In genomic region chr6:71440492-71441250, GRCm38 (mm10) we compare ENCODE assay signal across 8 mouse cellular contexts. TPM values are rescaled to one million over a fixed set of nuclear protein-coding genes. Genes with fewer than 3 reads are reported as not detected.
A peak's percentile ranks its signal among the peaks of the same experiment; 100 is the strongest.
DNase-seq lines count a peak whose midpoint lies in the region; ATAC-seq and TF ChIP-seq lines count a peak whose summit lies in the region.

Gene Rmnd5a, minus strand, starts transcription at chr6:71440637.

- H3K4me1 ChIP-seq in embryonic facial prominence, embryonic 13.5 days = peaks cover 39% of the 10 kb centered on the region
- H3K4me1 ChIP-seq in kidney, adult 2 months (ENCODE audit: control insufficient read depth, insufficient read depth, low read length) = peaks cover 15% of the 10 kb centered on the region
- peaks cover 30% of the 10 kb centered on the region for H3K4me1 ChIP-seq in limb, embryonic 12.5 days (replicated peaks)
- H3K4me1 ChIP-seq in midbrain, embryonic 15.5 days = peaks cover 39% of the 10 kb centered on the region
- peaks cover 7% of the 10 kb centered on the region for H3K4me1 ChIP-seq in spleen, adult 2 months (ENCODE audit: control insufficient read depth, insufficient read depth, insufficient read length)

- peak within 1 kb of the TSS; percentile 97 for H3K27ac ChIP-seq in embryonic facial prominence, embryonic 13.5 days
- peak within 1 kb of the TSS; percentile 100 for H3K27ac ChIP-seq in kidney, adult 2 months (ENCODE audit: insufficient read depth, low read depth, low read length)
- peak within 1 kb of the TSS; percentile 98 for H3K27ac ChIP-seq in limb, embryonic 12.5 days
- peak within 1 kb of the TSS; percentile 99 for H3K27ac ChIP-seq in midbrain, embryonic 15.5 days
- H3K27ac ChIP-seq in spleen, adult 2 months (ENCODE audit: insufficient read depth, low read length) = peak within 1 kb of the TSS; percentile 94

- peak within 1 kb of the TSS; percentile 96 for H3K9ac ChIP-seq in embryonic facial prominence, embryonic 13.5 days
- H3K9ac ChIP-seq in limb, embryonic 12.5 days (replicated peaks) = peak within 1 kb of the TSS; percentile 95
- peak within 1 kb of the TSS; percentile 94 for H3K9ac ChIP-seq in midbrain, embryonic 15.5 days

- ATAC-seq in embryonic facial prominence, embryonic 13.5 days (ENCODE audit: insufficient number of reproducible peaks, insufficient read depth, low FRiP score, low TSS enrichment, low read depth) = peak; percentile 98
- peak; percentile 99 for ATAC-seq in limb, embryonic 12.5 days (ENCODE audit: insufficient number of reproducible peaks, insufficient read depth, low FRiP score, low TSS enrichment, low read depth)
- ATAC-seq in midbrain, embryonic 15.5 days (replicated peaks) = peak; percentile 99

- peak within 1 kb of the TSS; percentile 94 for H3K4me3 ChIP-seq in embryonic facial prominence, embryonic 13.5 days
- H3K4me3 ChIP-seq in kidney, adult 2 months (ENCODE audit: insufficient read depth, low read depth, low read length) = peak within 1 kb of the TSS; percentile 97
- H3K4me3 ChIP-seq in limb, embryonic 12.5 days (replicated peaks) = peak within 1 kb of the TSS; percentile 97
- peak within 1 kb of the TSS; percentile 87 for H3K4me3 ChIP-seq in midbrain, embryonic 15.5 days
- H3K4me3 ChIP-seq in spleen, adult 2 months (ENCODE audit: extremely low read depth, insufficient read depth, insufficient read length) = peak within 1 kb of the TSS; percentile 97

- H3K27me3 ChIP-seq in embryonic facial prominence, embryonic 13.5 days = no peaks in the 10 kb centered on the region
- no peaks in the 10 kb centered on the region for H3K27me3 ChIP-seq in kidney, adult 2 months (replicated peaks; ENCODE audit: control insufficient read depth, insufficient read depth, low read length)
- no peaks in the 10 kb centered on the region for H3K27me3 ChIP-seq in limb, embryonic 12.5 days
- no peaks in the 10 kb centered on the region for H3K27me3 ChIP-seq in midbrain, embryonic 15.5 days (replicated peaks)
- H3K27me3 ChIP-seq in spleen, adult 2 months (ENCODE audit: control insufficient read depth, insufficient read depth, low read length) = no peaks in the 10 kb centered on the region

- under 1% methylated on average over 75 of the region's 75 CpGs for WGBS in embryonic facial prominence, embryonic 13.5 days
- under 1% methylated on average over 74 of the region's 75 CpGs for WGBS in kidney, adult 2 months
- WGBS in limb, embryonic 12.5 days = under 1% methylated on average over 75 of the region's 75 CpGs
- under 1% methylated on average over 75 of the region's 75 CpGs for WGBS in midbrain, embryonic 15.5 days
- WGBS in spleen, adult 2 months = under 1% methylated on average over 67 of the region's 75 CpGs

- no peaks in the 10 kb centered on the region for H3K36me3 ChIP-seq in embryonic facial prominence, embryonic 13.5 days
- no peaks in the 10 kb centered on the region for H3K36me3 ChIP-seq in kidney, adult 2 months (ENCODE audit: control insufficient read depth, insufficient read depth, low read length)
- no peaks in the 10 kb centered on the region for H3K36me3 ChIP-seq in limb, embryonic 12.5 days
- no peaks in the 10 kb centered on the region for H3K36me3 ChIP-seq in midbrain, embryonic 15.5 days (replicated peaks)
- no peaks in the 10 kb centered on the region for H3K36me3 ChIP-seq in spleen, adult 2 months (ENCODE audit: control insufficient read depth, insufficient read depth, low read length)

- no peaks in the 10 kb centered on the region for H3K9me3 ChIP-seq in embryonic facial prominence, embryonic 13.5 days
- H3K9me3 ChIP-seq in limb, embryonic 12.5 days = no peaks in the 10 kb centered on the region
- H3K9me3 ChIP-seq in midbrain, embryonic 15.5 days = no peaks in the 10 kb centered on the region

- peak; percentile 97 for DNase-seq in 3134 (ENCODE audit: extremely low read depth, insufficient read length, low spot score)
- DNase-seq in adrenal gland, postnatal 36 days = peak; percentile 99
- peak; percentile 97 to 99 for DNase-seq in heart, adult 18-20 months
- peak; percentile 100 for DNase-seq in kidney, adult 2 months
- peak; percentile 98 to 99 for DNase-seq in spleen, adult 2 months (ENCODE audit: low read depth in 1 of 2, low spot score in 2 of 2)

- peak; percentile 42; the same call in 1 of the 2 replicates for TF ChIP-seq CTCF in kidney, adult 2 months (conservative IDR thresholded peaks at IDR 0.05; ENCODE audit: insufficient read depth, insufficient read length, low read depth, low read length)
- TF ChIP-seq CTCF in spleen, adult 2 months (IDR thresholded peaks at IDR 0.05; ENCODE audit: extremely low read depth, insufficient read depth, insufficient read length, insufficient replicate concordance) = peak; percentile 47; the same call in 1 of the 2 replicates

- peak within 1 kb of the TSS; percentile 89 for H3K4me2 ChIP-seq in embryonic facial prominence, embryonic 13.5 days
- H3K4me2 ChIP-seq in limb, embryonic 12.5 days = peak within 1 kb of the TSS; percentile 91
- peak within 1 kb of the TSS; percentile 93 for H3K4me2 ChIP-seq in midbrain, embryonic 15.5 days

- peak; percentile 45 for TF ChIP-seq POLR2A in kidney, adult 2 months (IDR thresholded peaks at IDR 0.05; ENCODE audit: low read depth, low read length)
- peak; percentile 36 for TF ChIP-seq POLR2A in spleen, adult 2 months (IDR thresholded peaks at IDR 0.05; ENCODE audit: low read depth, low read length)

RNA-seq across cellular contexts. Expression of gene Rmnd5a, which starts in this region (rescaled TPM):
- 10 to 100 TPM; 75.6 to 93.1 TPM for total RNA-seq in adrenal gland, postnatal 36 days (2021)
- 10.6 and 13.0 TPM in 2 replicates for polyA plus RNA-seq in embryonic facial prominence, embryonic 13.5 days (2015; fragmentation: Nextera tagmentation; extraction: Ambion mirVana)
- 10 to 100 TPM; 66.8 to 74.7 TPM for total RNA-seq in heart, adult 18-20 months (2021)
- polyA plus RNA-seq in kidney, adult 2 months (2012; rRNA removed) = 33.6 and 40.3 TPM in 2 replicates
- 18.7 and 21.1 TPM in 2 replicates for polyA plus RNA-seq in limb, embryonic 12.5 days (2016; fragmentation: Nextera tagmentation; extraction: Ambion mirVana)
- 9.3 and 10.9 TPM in 2 replicates for polyA plus RNA-seq in midbrain, embryonic 15.5 days (2015; fragmentation: Nextera tagmentation; extraction: Ambion mirVana)
- 13.8 and 17.7 TPM in 2 replicates for polyA plus RNA-seq in spleen, adult 2 months (2012; rRNA removed)

Comparison
In these comparisons a context has a peak if more than half of its experiments do, and no peak if none do; other contexts are left out.
1. Peak in every context shown above with its lines: DNase-seq, ATAC-seq, H3K4me3 ChIP-seq and H3K27ac ChIP-seq.